Mouse (Mus musculus) C2C12 (cell line): ENCODE data around the gene Hadh.

Source experiments
- CEBPB ChIP-seq: IDR thresholded peaks from one replicate; pipeline ENCODE4 v1.6.1; 2011; ENCODE audit warnings: low read depth, mild to moderate bottlenecking, control low read depth, moderate library complexity
- CTCF ChIP-seq: IDR thresholded peaks from one replicate; pipeline ENCODE4 v1.5.1; 2011; ENCODE audit not compliant: control insufficient read depth, insufficient read depth, insufficient read length
- MAX ChIP-seq: IDR thresholded peaks from one replicate; pipeline ENCODE4 v1.6.1; 2011; ENCODE audit warnings: mild to moderate bottlenecking, control low read depth
- MYOD1 ChIP-seq: IDR thresholded peaks from one replicate; pipeline ENCODE4 v1.6.1; 2011; ENCODE audit warnings: low read depth; ENCODE audit not compliant: control insufficient read depth, insufficient read length
- MYOG ChIP-seq: IDR thresholded peaks from one replicate; pipeline ENCODE4 v1.6.1; 2011; ENCODE audit not compliant: control insufficient read depth, insufficient read length; ENCODE audit errors: extremely low read depth
- USF1 ChIP-seq: IDR thresholded peaks from one replicate; pipeline ENCODE4 v1.6.1; 2011; ENCODE audit warnings: low read depth, mild to moderate bottlenecking, control low read depth, moderate library complexity

GRCm38 (mm10) chr3:131271559-131272373 lies at the start of gene Hadh:
- TF ChIP-seq CTCF (no peak), USF1 (no peak), MYOG (no peak), MAX (no peak), CEBPB (no peak), MYOD1 (no peak)
